Mouse (Mus musculus): Measurements from ENCODE around the gene Mrto4. TPM values are rescaled to one million over a fixed set of nuclear protein-coding genes. Genes with fewer than 3 reads are reported as not detected.
A peak's percentile ranks its signal among the peaks of the same experiment; 100 is the strongest.

Mrto4 gene
- polyA plus RNA-seq, 1 experiment from 2014 or later = 59.4 TPM

- Histone ChIP-seq H3K27ac (no peak overlapping the region), H3K4me2 (no peak overlapping the region), H3K9me3 (replicated peaks) (no peaks in the 10 kb centered on the region), H3K36me3 (peaks cover 78% of the 10 kb centered on the region), H3K27me3 (no peaks in the 10 kb centered on the region), H3K4me1 (replicated peaks) (no peaks in the 10 kb centered on the region), H3K4me3 (no peak overlapping the region), H3K9ac (no peak overlapping the region)
- no peak for ATAC-seq (replicated peaks; ENCODE audit: insufficient number of reproducible peaks, insufficient read depth, low FRiP score, low read depth)
- WGBS = 89% methylated on average over 10 of the region's 10 CpGs
Observed at GRCm38 (mm10) chr4:139373531-139373930, 21.2 kb upstream of the Mrto4 start.

- Histone ChIP-seq H3K4me3 (no peak overlapping the region), H3K4me2 (no peak overlapping the region), H3K27me3 (no peaks in the 10 kb centered on the region), H3K9ac (no peak overlapping the region), H3K4me1 (replicated peaks) (no peaks in the 10 kb centered on the region), H3K9me3 (replicated peaks) (no peaks in the 10 kb centered on the region), H3K27ac (no peak overlapping the region), H3K36me3 (peaks cover 80% of the 10 kb centered on the region)
- ATAC-seq (replicated peaks; ENCODE audit: insufficient number of reproducible peaks, insufficient read depth, low FRiP score, low read depth) = no peak
- 92% methylated on average over 4 of the region's 4 CpGs for WGBS
Observed at GRCm38 (mm10) chr4:139373130-139373529, 20.8 kb upstream of the Mrto4 start.

GRCm38 (mm10) chr4:139368038-139368437 lies 15.7 kb upstream of the Mrto4 start:
- 95% methylated on average over 5 of the region's 5 CpGs for WGBS
- H3K9me3 ChIP-seq (replicated peaks) = no peaks in the 10 kb centered on the region
- no peak overlapping the region for H3K27ac ChIP-seq
- no peak overlapping the region for H3K4me3 ChIP-seq
- no peak overlapping the region for H3K9ac ChIP-seq
- H3K27me3 ChIP-seq = no peaks in the 10 kb centered on the region
- no peak for ATAC-seq (replicated peaks; ENCODE audit: insufficient number of reproducible peaks, insufficient read depth, low FRiP score, low read depth)
- no peaks in the 10 kb centered on the region for H3K4me1 ChIP-seq (replicated peaks)
- H3K4me2 ChIP-seq = no peak overlapping the region
- peaks cover 88% of the 10 kb centered on the region for H3K36me3 ChIP-seq

GRCm38 (mm10) chr4:139367336-139367735 lies 15.0 kb upstream of the Mrto4 start:
- whole genome bisulfite sequencing = 95% methylated on average over 3 of the region's 3 CpGs
- Histone ChIP-seq H3K9me3 (replicated peaks) (no peaks in the 10 kb centered on the region), H3K4me1 (replicated peaks) (no peaks in the 10 kb centered on the region), H3K4me3 (no peak overlapping the region), H3K36me3 (peaks cover 88% of the 10 kb centered on the region), H3K27ac (no peak overlapping the region), H3K4me2 (no peak overlapping the region), H3K27me3 (no peaks in the 10 kb centered on the region), H3K9ac (no peak overlapping the region)
- ATAC-seq (replicated peaks; ENCODE audit: insufficient number of reproducible peaks, insufficient read depth, low FRiP score, low read depth) = no peak

GRCm38 (mm10) chr4:139360761-139361548 lies 8.6 kb upstream of the Mrto4 start:
- Histone ChIP-seq H3K4me3 (no peak overlapping the region), H3K4me1 (replicated peaks) (no peaks in the 10 kb centered on the region), H3K27me3 (no peaks in the 10 kb centered on the region), H3K9ac (no peak overlapping the region), H3K9me3 (replicated peaks) (no peaks in the 10 kb centered on the region), H3K36me3 (peaks cover 89% of the 10 kb centered on the region), H3K4me2 (no peak overlapping the region), H3K27ac (no peak overlapping the region)
- 78% methylated on average over 11 of the region's 11 CpGs for WGBS
- ATAC-seq (replicated peaks; ENCODE audit: insufficient number of reproducible peaks, insufficient read depth, low FRiP score, low read depth) = no peak

GRCm38 (mm10) chr4:139357211-139357610 lies 4.8 kb upstream of the Mrto4 start:
- no peaks in the 10 kb centered on the region for H3K27me3 ChIP-seq
- H3K4me2 ChIP-seq = no peak overlapping the region
- 87% methylated on average over 3 of the region's 3 CpGs for WGBS
- no peak overlapping the region for H3K27ac ChIP-seq
- peaks cover 7% of the 10 kb centered on the region for H3K4me1 ChIP-seq (replicated peaks)
- peaks cover 71% of the 10 kb centered on the region for H3K36me3 ChIP-seq
- no peaks in the 10 kb centered on the region for H3K9me3 ChIP-seq (replicated peaks)
- no peak for ATAC-seq (replicated peaks; ENCODE audit: insufficient number of reproducible peaks, insufficient read depth, low FRiP score, low read depth)
- no peak overlapping the region for H3K4me3 ChIP-seq
- no peak overlapping the region for H3K9ac ChIP-seq

- H3K4me1 ChIP-seq (replicated peaks) = peaks cover 20% of the 10 kb centered on the region
- no peaks in the 10 kb centered on the region for H3K27me3 ChIP-seq
- H3K9me3 ChIP-seq (replicated peaks) = no peaks in the 10 kb centered on the region
- peak overlapping the region; percentile 88 for H3K4me2 ChIP-seq
- peak overlapping the region; percentile 74 for H3K4me3 ChIP-seq
- no peak for ATAC-seq (replicated peaks; ENCODE audit: insufficient number of reproducible peaks, insufficient read depth, low FRiP score, low read depth)
- peak overlapping the region; percentile 97 for H3K27ac ChIP-seq
- peaks cover 49% of the 10 kb centered on the region for H3K36me3 ChIP-seq
- 1% methylated on average over 7 of the region's 7 CpGs for WGBS
- H3K9ac ChIP-seq = peak overlapping the region; percentile 89
Observed at GRCm38 (mm10) chr4:139352832-139353231, 456 bp upstream of the Mrto4 start.

- Histone ChIP-seq H3K9me3 (replicated peaks) (no peaks in the 10 kb centered on the region), H3K27ac (no peak overlapping the region), H3K4me3 (no peak overlapping the region), H3K4me1 (replicated peaks) (peaks cover 6% of the 10 kb centered on the region), H3K27me3 (no peaks in the 10 kb centered on the region), H3K9ac (no peak overlapping the region), H3K4me2 (no peak overlapping the region), H3K36me3 (peaks cover 42% of the 10 kb centered on the region)
- no peak for ATAC-seq (replicated peaks; ENCODE audit: insufficient number of reproducible peaks, insufficient read depth, low FRiP score, low read depth)
- WGBS = 80% methylated on average over 23 of the region's 23 CpGs
Observed at GRCm38 (mm10) chr4:139345416-139346019, 6.9 kb downstream of the Mrto4 start.

- 0 out of 2 replicates have a peak, but pooled peaks have one; percentile 8 for ATAC-seq (replicated peaks; ENCODE audit: insufficient number of reproducible peaks, insufficient read depth, low FRiP score, low read depth)
- 27% methylated on average over 5 of the region's 5 CpGs for WGBS
Observed at GRCm38 (mm10) chr4:139343718-139344117, 8.7 kb downstream of the Mrto4 start.

GRCm38 (mm10) chr4:139341556-139342233 lies 10.7 kb downstream of the Mrto4 start:
- H3K9me3 ChIP-seq (replicated peaks) = no peaks in the 10 kb centered on the region
- no peak overlapping the region for H3K27ac ChIP-seq
- peaks cover 12% of the 10 kb centered on the region for H3K36me3 ChIP-seq
- WGBS = 73% methylated on average over 7 of the region's 7 CpGs
- H3K9ac ChIP-seq = no peak overlapping the region
- no peak for ATAC-seq (replicated peaks; ENCODE audit: insufficient number of reproducible peaks, insufficient read depth, low FRiP score, low read depth)
- peaks cover 10% of the 10 kb centered on the region for H3K4me1 ChIP-seq (replicated peaks)
- H3K4me3 ChIP-seq = no peak overlapping the region
- peaks cover 12% of the 10 kb centered on the region for H3K27me3 ChIP-seq
- no peak overlapping the region for H3K4me2 ChIP-seq

More at GRCm38 (mm10) chr4:139343718-139344117, 8.7 kb downstream of the Mrto4 start:
- Histone ChIP-seq H3K27me3 (no peaks in the 10 kb centered on the region), H3K27ac (no peak overlapping the region), H3K9ac (no peak overlapping the region), H3K4me2 (no peak overlapping the region), H3K4me3 (no peak overlapping the region), H3K4me1 (replicated peaks) (peaks cover 5% of the 10 kb centered on the region; the same call in 1 of the 2 replicates), H3K9me3 (replicated peaks) (no peaks in the 10 kb centered on the region), H3K36me3 (peaks cover 31% of the 10 kb centered on the region)

GRCm38 (mm10) chr4:139340835-139341234 lies 11.5 kb downstream of the Mrto4 start:
- H3K27me3 ChIP-seq = peaks cover 12% of the 10 kb centered on the region
- no peak overlapping the region for H3K4me2 ChIP-seq
- no peak overlapping the region for H3K27ac ChIP-seq
- no peaks in the 10 kb centered on the region for H3K9me3 ChIP-seq (replicated peaks)
- H3K4me1 ChIP-seq (replicated peaks) = peaks cover 11% of the 10 kb centered on the region
- no peak for ATAC-seq (replicated peaks; ENCODE audit: insufficient number of reproducible peaks, insufficient read depth, low FRiP score, low read depth)
- no peak overlapping the region for H3K4me3 ChIP-seq
- WGBS = 73% methylated on average over 4 of the region's 4 CpGs
- no peak overlapping the region for H3K9ac ChIP-seq
- 0 out of 2 replicates have a peak, but pooled peaks cover 7% of the 10 kb centered on the region for H3K36me3 ChIP-seq

Data from heart, embryonic 15.5 days (tissue).